In genomic region chr1:189867497-189867896, GRCm38 (mm10) we compare ENCODE assay signal across 8 mouse cellular contexts. TPM values are rescaled to one million over a fixed set of nuclear protein-coding genes. Genes with fewer than 3 reads are reported as not detected.
DNase-seq lines count a peak whose midpoint lies in the region; ATAC-seq and TF ChIP-seq lines count a peak whose summit lies in the region.

No protein-coding gene starts in this region.

- no peak overlapping the region for H3K4me3 ChIP-seq in thymus, adult 2 months (ENCODE audit: control insufficient read depth, insufficient read depth, low read length)
- peak overlapping the region; percentile 3; the same call in 1 of the 2 replicates for H3K4me3 ChIP-seq in heart, embryonic 15.5 days
- no peak overlapping the region for H3K4me3 ChIP-seq in limb, embryonic 15.5 days
- no peak overlapping the region for H3K4me3 ChIP-seq in left cerebral cortex, adult 2 months

- TF ChIP-seq POLR2A in thymus, adult 2 months (IDR thresholded peaks at IDR 0.05; ENCODE audit: control insufficient read depth, extremely low read depth, insufficient read depth, low read length, poor library complexity): no peak

- WGBS in thymus, adult 2 months: 68% methylated on average over 9 of the region's 9 CpGs
- WGBS in heart, embryonic 15.5 days: 10% methylated on average over 9 of the region's 9 CpGs
- 52% methylated on average over 9 of the region's 9 CpGs for WGBS in limb, embryonic 15.5 days

- H3K9me3 ChIP-seq in heart, embryonic 15.5 days (replicated peaks): no peaks in the 10 kb centered on the region
- no peaks in the 10 kb centered on the region for H3K9me3 ChIP-seq in limb, embryonic 15.5 days

- H3K9ac ChIP-seq in heart, embryonic 15.5 days: peak overlapping the region; percentile 20; the same call in 1 of the 2 replicates
- no peak overlapping the region for H3K9ac ChIP-seq in limb, embryonic 15.5 days

- peak overlapping the region; percentile 92 for H3K27ac ChIP-seq in thymus, adult 2 months (ENCODE audit: control insufficient read depth, insufficient read depth, low read length)
- peak overlapping the region; percentile 87 for H3K27ac ChIP-seq in heart, embryonic 15.5 days
- H3K27ac ChIP-seq in limb, embryonic 15.5 days: peak overlapping the region; percentile 59
- no peak overlapping the region for H3K27ac ChIP-seq in left cerebral cortex, adult 2 months

- no peaks in the 10 kb centered on the region for H3K36me3 ChIP-seq in thymus, adult 2 months (ENCODE audit: control insufficient read depth, insufficient read depth, low read length)
- H3K36me3 ChIP-seq in heart, embryonic 15.5 days: peaks cover 24% of the 10 kb centered on the region; the same call in 1 of the 2 replicates
- peaks cover 73% of the 10 kb centered on the region for H3K36me3 ChIP-seq in limb, embryonic 15.5 days

- peaks cover 30% of the 10 kb centered on the region for H3K4me1 ChIP-seq in thymus, adult 2 months (replicated peaks; ENCODE audit: control insufficient read depth, insufficient read depth, low read length)
- peaks cover 33% of the 10 kb centered on the region for H3K4me1 ChIP-seq in heart, embryonic 15.5 days (replicated peaks)
- H3K4me1 ChIP-seq in limb, embryonic 15.5 days: peaks cover 9% of the 10 kb centered on the region; the same call in 1 of the 2 replicates

- TF ChIP-seq CTCF in thymus, adult 2 months (IDR thresholded peaks at IDR 0.05; ENCODE audit: borderline replicate concordance, control insufficient read depth, extremely low read depth, insufficient read depth, low read length, poor library complexity): no peak
- TF ChIP-seq CTCF in left cerebral cortex, adult 2 months (IDR thresholded peaks at IDR 0.05): no peak

- intact Hi-C loops in left cerebral cortex, adult 2 months (cut with DNase I): no loop called here

- H3K27me3 ChIP-seq in thymus, adult 2 months (ENCODE audit: control insufficient read depth, insufficient read depth, low read length): no peaks in the 10 kb centered on the region
- H3K27me3 ChIP-seq in heart, embryonic 15.5 days: no peaks in the 10 kb centered on the region
- H3K27me3 ChIP-seq in limb, embryonic 15.5 days: no peaks in the 10 kb centered on the region

- DNase-seq in thymus, adult 2 months: no peak
- no peak for DNase-seq in thymus, postnatal 0 days (ENCODE audit: low spot score)
- peak; percentile 57 for DNase-seq in testis, postnatal 10 days (ENCODE audit: low spot score)
- no peak for DNase-seq in layer of hippocampus, adult 11-12 months (ENCODE audit: low spot score)
- no peak for DNase-seq in thymus, postnatal 10 days (ENCODE audit: low spot score in 2 of 2)
- no peak for DNase-seq in left cerebral cortex, adult 2 months (ENCODE audit: extremely low spot score in 1 of 2, low spot score in 2 of 2)

- peak; percentile 87 for ATAC-seq in heart, embryonic 15.5 days (replicated peaks; ENCODE audit: insufficient number of reproducible peaks, insufficient read depth, low FRiP score, low read depth)
- ATAC-seq in limb, embryonic 15.5 days (ENCODE audit: insufficient number of reproducible peaks, low FRiP score, low TSS enrichment, low read depth): no peak

- H3K4me2 ChIP-seq in heart, embryonic 15.5 days: peak overlapping the region; percentile 39
- no peak overlapping the region for H3K4me2 ChIP-seq in limb, embryonic 15.5 days

RNA-seq across cellular contexts. Expression of gene Smyd2, which starts 54.7 kb away (rescaled TPM):
- polyA plus RNA-seq in thymus, adult 2 months (2012; rRNA removed): 33.2 and 36.5 TPM in 2 replicates
- 64.7 and 64.9 TPM in 2 replicates for polyA plus RNA-seq in thymus, postnatal 0 days (2015; fragmentation: Nextera tagmentation; extraction: Ambion mirVana)
- 208 and 210 TPM in 2 replicates for polyA plus RNA-seq in heart, embryonic 15.5 days (2015; fragmentation: Nextera tagmentation; extraction: Ambion mirVana)
- 84.2 and 90.6 TPM in 2 replicates for polyA plus RNA-seq in limb, embryonic 15.5 days (2015; fragmentation: Nextera tagmentation; extraction: Ambion mirVana)
- total RNA-seq in left cerebral cortex, adult 2 months (2021): 10 to 100 TPM; 95.8 to 98.3 TPM
